Mouse (Mus musculus): Measurements from ENCODE around the gene A630095N17Rik. TPM values are rescaled to one million over a fixed set of nuclear protein-coding genes. Genes with fewer than 3 reads are reported as not detected.
A peak's percentile ranks its signal among the peaks of the same experiment; 100 is the strongest.

Gene A630095N17Rik
- polyA plus RNA-seq, 1 experiment from 2014 or later, result not detected

DNA sequence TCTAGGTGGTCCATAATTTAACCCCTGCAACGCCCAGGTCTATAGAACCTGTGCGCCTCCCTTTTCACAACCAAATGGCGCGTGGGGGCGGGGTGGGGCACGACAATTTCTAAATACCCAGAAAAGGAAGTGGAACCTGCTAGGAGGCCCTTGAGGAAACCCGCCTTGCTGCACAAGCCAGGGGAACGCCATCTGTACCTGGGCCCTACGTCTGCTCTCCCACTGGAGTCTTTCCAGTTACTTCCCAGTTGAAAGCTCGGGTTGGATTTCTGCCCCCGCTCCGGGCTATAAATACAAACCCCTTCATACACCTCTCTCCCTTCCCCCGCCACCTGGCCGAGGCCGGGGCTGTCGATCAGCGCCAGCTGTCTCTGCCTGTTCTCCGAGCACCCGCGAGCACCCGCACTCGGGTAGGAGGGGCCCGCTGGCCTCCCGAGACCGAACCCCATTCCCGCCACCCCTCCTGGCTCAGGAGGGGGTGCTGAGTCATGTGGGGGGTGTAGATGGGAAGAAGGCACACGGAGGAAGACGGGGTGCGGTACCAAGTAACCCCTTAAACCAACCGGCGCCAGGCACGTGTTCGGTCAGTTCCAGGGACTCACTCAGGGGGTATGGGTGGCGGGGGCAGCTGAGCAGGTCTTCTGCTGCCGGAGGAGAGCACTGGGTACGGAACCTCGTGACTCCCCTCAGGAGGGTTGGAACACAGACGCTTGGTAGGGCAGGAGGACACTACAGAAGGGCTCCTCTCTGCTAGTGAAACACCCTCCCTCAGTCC lies 13.5 kb downstream of the A630095N17Rik start:
- peak overlapping the region; percentile 88 for H3K4me2 ChIP-seq (ENCODE audit: low read length)
- H3K9me3 ChIP-seq (ENCODE audit: control insufficient read depth, low read length), result no peaks in the 10 kb centered on the region
- WGBS, result 2% methylated on average over 38 of the region's 38 CpGs
- ATAC-seq (ENCODE audit: insufficient number of reproducible peaks, insufficient read depth, low FRiP score, low read depth), result peak; percentile 29
- H3K36me3 ChIP-seq (ENCODE audit: control insufficient read depth, insufficient read depth, low read length), result peaks cover 29% of the 10 kb centered on the region
- peaks cover 4 to 9% of the 10 kb centered on the region in 2 experiments for H3K4me1 ChIP-seq (ENCODE audit: control insufficient read depth in 2 of 2, insufficient read depth in 2 of 2, low read length in 2 of 2)
- peak overlapping the region; percentile 52 to 63 for H3K4me3 ChIP-seq (ENCODE audit: control insufficient read depth in 1 of 2, insufficient read depth in 1 of 2, low read depth in 1 of 2, low read length in 2 of 2)
- peaks cover 29% of the 10 kb centered on the region for H3K27me3 ChIP-seq (ENCODE audit: control insufficient read depth, insufficient read depth, low read length)
- peak overlapping the region in 1 of 2 experiments; percentile 21; a peak in 1 of 4 replicates for H3K27ac ChIP-seq (replicated peaks in 1 of 2; ENCODE audit: control insufficient read depth in 1 of 2, insufficient read depth in 1 of 2, low read depth in 2 of 2, low read length in 2 of 2)
- peak overlapping the region; percentile 77 for H3K9ac ChIP-seq (ENCODE audit: low read length)

DNA sequence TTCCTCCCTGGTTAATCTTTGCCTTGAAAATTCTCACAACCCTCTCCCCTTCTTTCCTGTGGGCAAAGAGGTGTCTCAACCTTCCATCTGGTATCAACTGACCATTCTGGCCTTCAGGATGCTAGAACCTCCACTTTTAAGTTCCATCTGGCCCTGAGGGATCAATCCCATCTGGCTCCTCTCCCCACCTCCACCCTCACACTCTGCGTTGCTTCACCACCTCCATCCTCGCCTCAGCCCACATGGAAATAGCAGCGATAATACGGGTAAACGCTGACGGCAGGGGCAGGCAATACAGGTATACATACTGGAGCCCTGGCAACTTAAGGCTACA lies 14.0 kb downstream of the A630095N17Rik start:
- WGBS, result 3% methylated on average over 6 of the region's 6 CpGs
- no peak for ATAC-seq (ENCODE audit: insufficient number of reproducible peaks, insufficient read depth, low FRiP score, low read depth)
- H3K9ac ChIP-seq (ENCODE audit: low read length), result peak overlapping the region; percentile 77
- peaks cover 34% of the 10 kb centered on the region for H3K36me3 ChIP-seq (ENCODE audit: control insufficient read depth, insufficient read depth, low read length)
- no peaks in the 10 kb centered on the region for H3K9me3 ChIP-seq (ENCODE audit: control insufficient read depth, low read length)
- peak overlapping the region; percentile 88 for H3K4me2 ChIP-seq (ENCODE audit: low read length)
- peaks cover 29% of the 10 kb centered on the region for H3K27me3 ChIP-seq (ENCODE audit: control insufficient read depth, insufficient read depth, low read length)
- H3K27ac ChIP-seq (replicated peaks in 1 of 2; ENCODE audit: control insufficient read depth in 1 of 2, insufficient read depth in 1 of 2, low read depth in 2 of 2, low read length in 2 of 2), result no peak overlapping the region
- H3K4me1 ChIP-seq (ENCODE audit: control insufficient read depth in 2 of 2, insufficient read depth in 2 of 2, low read length in 2 of 2), result peaks cover 4 to 9% of the 10 kb centered on the region in 2 experiments
- peak overlapping the region; percentile 52 to 63; a peak in 3 of 4 replicates for H3K4me3 ChIP-seq (ENCODE audit: control insufficient read depth in 1 of 2, insufficient read depth in 1 of 2, low read depth in 1 of 2, low read length in 2 of 2)

DNA sequence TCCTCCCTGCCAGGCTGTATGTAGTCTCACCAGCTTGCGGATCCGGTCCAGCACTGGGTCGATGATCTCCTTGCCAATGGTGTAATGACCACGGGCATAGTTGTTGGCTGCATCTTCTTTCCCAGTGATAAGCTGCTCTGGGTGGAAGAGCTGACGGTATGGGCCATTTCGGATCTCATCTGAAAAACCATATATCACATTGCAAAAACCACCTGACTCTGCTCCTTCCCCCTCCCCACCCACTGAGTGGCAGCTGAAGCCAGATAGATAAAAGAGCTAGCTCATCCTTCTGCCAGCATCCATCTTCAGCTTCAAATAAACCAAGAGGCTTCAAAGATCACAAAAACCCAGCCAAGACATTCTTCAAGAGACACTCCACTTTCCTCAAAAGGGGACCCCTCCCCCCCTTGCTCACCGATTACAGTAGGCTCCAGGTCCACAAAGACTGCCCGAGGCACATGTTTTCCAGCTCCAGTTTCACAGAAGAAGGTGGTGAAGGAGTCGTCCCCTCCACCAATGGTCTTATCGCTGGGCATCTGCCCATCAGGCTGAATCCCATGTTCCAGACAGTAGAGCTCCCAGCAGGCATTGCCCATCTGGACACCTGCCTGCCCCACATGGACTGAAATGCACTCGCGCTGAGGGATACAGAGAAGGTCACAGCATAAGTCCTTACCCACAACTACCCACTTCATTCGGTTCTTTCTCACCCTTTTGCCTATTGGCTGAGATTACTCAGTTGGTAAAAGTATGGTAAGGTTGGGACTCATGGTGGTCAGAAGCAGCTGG lies 14.9 kb downstream of the A630095N17Rik start:
- Histone ChIP-seq H3K27me3 (ENCODE audit: control insufficient read depth, insufficient read depth, low read length) (peaks cover 29% of the 10 kb centered on the region), H3K9ac (ENCODE audit: low read length) (no peak overlapping the region), H3K4me2 (ENCODE audit: low read length) (no peak overlapping the region), H3K36me3 (ENCODE audit: control insufficient read depth, insufficient read depth, low read length) (peaks cover 43% of the 10 kb centered on the region), H3K4me3 (ENCODE audit: control insufficient read depth in 1 of 2, insufficient read depth in 1 of 2, low read depth in 1 of 2, low read length in 2 of 2) (no peak overlapping the region), H3K27ac (replicated peaks in 1 of 2; ENCODE audit: control insufficient read depth in 1 of 2, insufficient read depth in 1 of 2, low read depth in 2 of 2, low read length in 2 of 2) (no peak overlapping the region), H3K9me3 (ENCODE audit: control insufficient read depth, low read length) (no peaks in the 10 kb centered on the region), H3K4me1 (ENCODE audit: control insufficient read depth in 2 of 2, insufficient read depth in 2 of 2, low read length in 2 of 2) (peaks cover 5 to 9% of the 10 kb centered on the region in 2 experiments)
- ATAC-seq (ENCODE audit: insufficient number of reproducible peaks, insufficient read depth, low FRiP score, low read depth), result no peak
- 74% methylated on average over 13 of the region's 13 CpGs for WGBS

DNA sequence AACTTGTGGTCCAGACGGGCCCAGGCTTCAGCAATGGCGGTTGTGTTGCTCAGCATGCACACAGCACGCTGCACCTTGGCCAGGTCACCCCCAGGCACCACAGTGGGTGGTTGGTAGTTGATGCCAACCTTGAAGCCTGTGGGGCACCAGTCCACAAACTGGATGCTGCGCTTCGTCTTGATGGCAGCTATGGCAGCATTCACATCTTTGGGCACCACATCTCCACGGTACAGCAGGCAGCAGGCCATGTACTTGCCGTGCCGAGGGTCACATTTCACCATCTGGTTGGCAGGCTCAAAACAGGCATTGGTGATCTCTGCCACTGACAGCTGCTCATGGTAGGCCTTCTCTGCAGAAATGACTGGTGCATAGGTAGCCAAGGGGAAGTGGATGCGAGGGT lies 16.1 kb downstream of the A630095N17Rik start:
- Histone ChIP-seq H3K4me2 (ENCODE audit: low read length) (no peak overlapping the region), H3K27ac (replicated peaks in 1 of 2; ENCODE audit: control insufficient read depth in 1 of 2, insufficient read depth in 1 of 2, low read depth in 2 of 2, low read length in 2 of 2) (no peak overlapping the region), H3K9ac (ENCODE audit: low read length) (no peak overlapping the region), H3K4me3 (ENCODE audit: control insufficient read depth in 1 of 2, insufficient read depth in 1 of 2, low read depth in 1 of 2, low read length in 2 of 2) (no peak overlapping the region), H3K36me3 (ENCODE audit: control insufficient read depth, insufficient read depth, low read length) (peaks cover 47% of the 10 kb centered on the region), H3K9me3 (ENCODE audit: control insufficient read depth, low read length) (no peaks in the 10 kb centered on the region), H3K4me1 (ENCODE audit: control insufficient read depth in 2 of 2, insufficient read depth in 2 of 2, low read length in 2 of 2) (peaks cover 9 to 19% of the 10 kb centered on the region in 2 experiments), H3K27me3 (ENCODE audit: control insufficient read depth, insufficient read depth, low read length) (peaks cover 19% of the 10 kb centered on the region)
- ATAC-seq (ENCODE audit: insufficient number of reproducible peaks, insufficient read depth, low FRiP score, low read depth), result no peak
- 89% methylated on average over 9 of the region's 9 CpGs for WGBS

DNA sequence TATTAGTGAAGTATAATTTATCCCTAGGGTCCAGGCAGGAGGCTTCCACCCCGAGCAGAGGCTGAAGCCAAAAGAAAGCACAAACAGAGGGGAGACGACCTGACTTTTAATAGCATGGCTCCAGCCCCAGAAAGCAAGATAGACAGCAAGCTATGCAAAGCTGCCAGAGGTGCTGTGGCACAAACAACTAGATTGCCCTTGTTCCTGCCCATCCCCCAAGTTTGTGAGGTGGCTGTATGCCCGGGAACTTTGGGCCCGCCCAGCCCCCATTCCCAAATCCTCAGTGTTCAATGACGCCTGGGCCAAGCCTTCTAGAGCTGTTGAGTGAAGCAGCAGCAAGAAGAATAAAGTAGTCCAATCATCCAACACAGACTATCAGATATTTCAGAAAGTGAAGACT lies 17.0 kb downstream of the A630095N17Rik start:
- 67% methylated on average over 5 of the region's 5 CpGs for WGBS
- no peak overlapping the region for H3K9ac ChIP-seq (ENCODE audit: low read length)
- no peak overlapping the region for H3K4me2 ChIP-seq (ENCODE audit: low read length)
- H3K4me3 ChIP-seq (ENCODE audit: control insufficient read depth in 1 of 2, insufficient read depth in 1 of 2, low read depth in 1 of 2, low read length in 2 of 2), result no peak overlapping the region
- H3K4me1 ChIP-seq (ENCODE audit: control insufficient read depth in 2 of 2, insufficient read depth in 2 of 2, low read length in 2 of 2), result peaks cover 12 to 24% of the 10 kb centered on the region in 2 experiments
- H3K27ac ChIP-seq (replicated peaks in 1 of 2; ENCODE audit: control insufficient read depth in 1 of 2, insufficient read depth in 1 of 2, low read depth in 2 of 2, low read length in 2 of 2), result no peak overlapping the region
- no peaks in the 10 kb centered on the region for H3K9me3 ChIP-seq (ENCODE audit: control insufficient read depth, low read length)
- H3K27me3 ChIP-seq (ENCODE audit: control insufficient read depth, insufficient read depth, low read length), result peaks cover 12% of the 10 kb centered on the region
- ATAC-seq (ENCODE audit: insufficient number of reproducible peaks, insufficient read depth, low FRiP score, low read depth), result no peak
- H3K36me3 ChIP-seq (ENCODE audit: control insufficient read depth, insufficient read depth, low read length), result peaks cover 47% of the 10 kb centered on the region

DNA sequence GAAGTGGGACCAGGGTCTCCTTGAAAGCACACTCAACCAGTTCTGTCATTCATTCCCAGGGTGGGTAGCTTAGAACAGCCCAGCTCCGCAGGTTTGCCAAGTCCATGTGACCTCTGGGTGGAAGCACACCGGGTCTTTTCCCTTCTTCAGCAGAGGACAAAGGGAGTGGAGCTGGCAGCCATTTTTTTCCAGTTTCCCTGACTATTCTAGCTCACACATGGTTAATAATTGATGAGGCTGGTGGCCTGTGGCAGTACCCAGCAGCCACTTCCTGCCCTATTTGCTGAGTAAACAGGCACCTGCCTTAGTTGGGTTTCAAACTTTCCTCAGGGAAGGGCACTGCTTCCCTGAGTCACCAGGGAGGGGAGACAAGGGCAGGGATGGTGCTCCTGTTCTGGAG lies 17.5 kb downstream of the A630095N17Rik start:
- no peaks in the 10 kb centered on the region for H3K9me3 ChIP-seq (ENCODE audit: control insufficient read depth, low read length)
- H3K27me3 ChIP-seq (ENCODE audit: control insufficient read depth, insufficient read depth, low read length), result peaks cover 14% of the 10 kb centered on the region
- no peak overlapping the region for H3K4me3 ChIP-seq (ENCODE audit: control insufficient read depth in 1 of 2, insufficient read depth in 1 of 2, low read depth in 1 of 2, low read length in 2 of 2)
- no peak overlapping the region for H3K4me2 ChIP-seq (ENCODE audit: low read length)
- 80% methylated on average over 2 of the region's 2 CpGs for WGBS
- no peak for ATAC-seq (ENCODE audit: insufficient number of reproducible peaks, insufficient read depth, low FRiP score, low read depth)
- H3K36me3 ChIP-seq (ENCODE audit: control insufficient read depth, insufficient read depth, low read length), result peaks cover 47% of the 10 kb centered on the region
- peaks cover 8 to 21% of the 10 kb centered on the region in 2 experiments for H3K4me1 ChIP-seq (ENCODE audit: control insufficient read depth in 2 of 2, insufficient read depth in 2 of 2, low read length in 2 of 2)
- no peak overlapping the region for H3K9ac ChIP-seq (ENCODE audit: low read length)
- H3K27ac ChIP-seq (replicated peaks in 1 of 2; ENCODE audit: control insufficient read depth in 1 of 2, insufficient read depth in 1 of 2, low read depth in 2 of 2, low read length in 2 of 2), result no peak overlapping the region

DNA sequence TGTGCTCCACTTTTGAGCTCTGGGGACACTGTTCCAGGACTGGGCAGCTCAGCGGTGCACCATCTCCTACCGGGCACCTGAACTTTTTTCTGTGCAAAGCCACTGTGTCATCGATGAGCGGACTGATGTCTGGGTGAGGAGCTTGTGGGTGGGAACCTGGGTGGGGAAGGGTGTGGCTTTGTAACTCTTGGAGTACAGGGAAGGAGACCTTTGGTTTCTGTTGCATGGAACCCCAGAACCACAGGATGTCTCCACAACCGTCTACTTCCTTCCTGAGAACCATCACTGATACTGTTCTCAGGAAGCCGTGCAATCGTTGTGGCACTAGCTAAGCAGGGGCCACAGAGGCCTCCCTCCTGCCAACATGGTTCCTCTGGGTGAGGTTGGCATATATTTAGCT lies 18.8 kb downstream of the A630095N17Rik start:
- Histone ChIP-seq H3K4me3 (ENCODE audit: control insufficient read depth in 1 of 2, insufficient read depth in 1 of 2, low read depth in 1 of 2, low read length in 2 of 2) (no peak overlapping the region), H3K4me2 (ENCODE audit: low read length) (no peak overlapping the region), H3K27ac (replicated peaks in 1 of 2; ENCODE audit: control insufficient read depth in 1 of 2, insufficient read depth in 1 of 2, low read depth in 2 of 2, low read length in 2 of 2) (no peak overlapping the region), H3K27me3 (ENCODE audit: control insufficient read depth, insufficient read depth, low read length) (peaks cover 9% of the 10 kb centered on the region), H3K36me3 (ENCODE audit: control insufficient read depth, insufficient read depth, low read length) (peaks cover 47% of the 10 kb centered on the region), H3K9ac (ENCODE audit: low read length) (no peak overlapping the region), H3K9me3 (ENCODE audit: control insufficient read depth, low read length) (no peaks in the 10 kb centered on the region), H3K4me1 (ENCODE audit: control insufficient read depth in 2 of 2, insufficient read depth in 2 of 2, low read length in 2 of 2) (peaks cover 10 to 16% of the 10 kb centered on the region in 2 experiments; a peak in 3 of 4 replicates)
- ATAC-seq (ENCODE audit: insufficient number of reproducible peaks, insufficient read depth, low FRiP score, low read depth), result no peak
- 79% methylated on average over 7 of the region's 7 CpGs for WGBS

All from heart, embryonic 14.5 days (tissue).